Mouse (Mus musculus) left cerebral cortex, adult 18-20 months (tissue): Measurements from ENCODE around the gene Elmod3. TPM values are rescaled to one million over a fixed set of nuclear protein-coding genes. Genes with fewer than 3 reads are reported as not detected.

Experiments
- DNase-seq, 2 experiments: peaks; one replicate each; pipeline ENCODE4 v3.0.0; 2021 to 2022; ENCODE audit warnings: low spot score in 2 of 2, mixed read lengths in 1 of 2
- total RNA-seq, 2 experiments: library from RNA; stranded (reverse); gene quantifications; 2 replicates each; pipeline ENCODE4 v1.2.3; 2021

Gene Elmod3
- total RNA-seq, 2 experiments from 2014 or later, result 22.6 to 23.1 TPM

DNA sequence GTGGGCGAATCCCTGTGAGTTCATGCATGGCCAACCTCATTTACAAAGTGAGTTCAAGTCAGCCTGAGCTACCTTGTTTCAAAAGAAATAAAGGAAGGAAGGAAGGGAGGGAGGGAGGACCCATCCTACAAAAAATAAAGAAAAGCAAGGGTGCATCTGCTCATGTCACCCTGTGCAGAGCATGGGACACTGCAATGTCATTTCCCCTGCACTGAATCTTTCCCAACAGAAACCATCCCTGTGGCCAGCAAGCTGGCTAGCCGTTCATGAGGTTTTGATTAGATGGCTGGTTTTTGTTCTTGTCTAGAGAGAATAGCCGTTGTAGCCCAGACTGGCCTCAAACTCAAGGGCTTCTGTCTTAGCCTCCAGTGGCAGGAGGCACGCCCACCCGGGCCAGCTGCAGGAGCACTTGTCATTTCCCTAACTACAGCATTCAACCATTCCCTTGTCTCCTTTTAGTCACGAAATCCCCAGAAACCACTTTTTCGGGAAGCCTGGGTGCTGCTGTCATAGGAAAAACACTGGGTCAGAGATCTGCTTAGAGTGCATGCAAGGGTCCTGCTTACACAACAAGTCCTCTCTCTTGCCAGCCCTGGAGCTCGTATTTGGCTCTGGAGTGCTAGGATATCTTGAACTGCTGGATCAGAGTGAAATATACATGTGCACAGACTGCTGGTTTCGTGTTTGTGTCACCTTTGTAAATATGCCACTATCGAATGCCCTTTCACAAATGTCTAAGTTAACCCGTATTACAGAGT, 16.4 kb downstream of the Elmod3 start:
- no peak for DNase-seq

DNA sequence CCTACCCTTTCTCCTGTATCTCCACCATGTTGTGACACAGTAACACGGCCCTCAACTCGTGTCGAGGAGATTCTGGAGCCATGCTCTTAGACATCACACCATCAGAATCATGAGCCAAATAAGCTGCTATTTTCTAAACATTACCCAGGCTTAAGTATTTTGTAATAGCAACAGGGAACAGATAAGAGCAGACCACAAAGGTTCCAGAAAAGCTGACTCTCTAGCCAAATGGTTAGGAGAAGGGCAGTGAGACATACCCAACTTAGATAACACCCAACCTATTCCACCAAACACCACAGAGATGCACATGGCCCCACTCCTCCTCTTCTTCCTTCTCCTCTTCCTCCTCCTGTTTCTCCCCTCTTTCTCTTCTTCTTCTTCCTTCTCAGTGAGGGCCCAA, 22.2 kb downstream of the Elmod3 start:
- DNase-seq, result no peak

DNA sequence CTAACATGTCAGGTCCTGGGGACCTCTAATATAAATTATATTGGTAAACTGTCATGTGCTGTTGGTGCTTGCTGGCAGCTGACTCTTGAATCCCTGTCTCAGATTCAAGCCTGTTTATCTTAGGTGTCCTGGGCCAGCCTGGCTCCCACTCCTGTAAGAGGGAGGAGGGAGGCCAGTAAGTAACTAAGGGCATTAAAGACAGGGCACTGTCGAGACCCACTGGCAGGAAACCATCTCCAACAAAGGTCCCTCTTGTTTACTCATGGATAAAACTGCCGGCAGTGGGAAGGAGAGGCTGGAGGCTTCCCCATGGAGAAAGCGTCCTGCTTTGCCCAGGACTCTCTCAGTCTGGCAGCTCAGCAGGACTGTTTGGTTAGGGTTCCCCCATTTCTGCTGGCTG, 26.4 kb downstream of the Elmod3 start:
- DNase-seq, result no peak

DNA sequence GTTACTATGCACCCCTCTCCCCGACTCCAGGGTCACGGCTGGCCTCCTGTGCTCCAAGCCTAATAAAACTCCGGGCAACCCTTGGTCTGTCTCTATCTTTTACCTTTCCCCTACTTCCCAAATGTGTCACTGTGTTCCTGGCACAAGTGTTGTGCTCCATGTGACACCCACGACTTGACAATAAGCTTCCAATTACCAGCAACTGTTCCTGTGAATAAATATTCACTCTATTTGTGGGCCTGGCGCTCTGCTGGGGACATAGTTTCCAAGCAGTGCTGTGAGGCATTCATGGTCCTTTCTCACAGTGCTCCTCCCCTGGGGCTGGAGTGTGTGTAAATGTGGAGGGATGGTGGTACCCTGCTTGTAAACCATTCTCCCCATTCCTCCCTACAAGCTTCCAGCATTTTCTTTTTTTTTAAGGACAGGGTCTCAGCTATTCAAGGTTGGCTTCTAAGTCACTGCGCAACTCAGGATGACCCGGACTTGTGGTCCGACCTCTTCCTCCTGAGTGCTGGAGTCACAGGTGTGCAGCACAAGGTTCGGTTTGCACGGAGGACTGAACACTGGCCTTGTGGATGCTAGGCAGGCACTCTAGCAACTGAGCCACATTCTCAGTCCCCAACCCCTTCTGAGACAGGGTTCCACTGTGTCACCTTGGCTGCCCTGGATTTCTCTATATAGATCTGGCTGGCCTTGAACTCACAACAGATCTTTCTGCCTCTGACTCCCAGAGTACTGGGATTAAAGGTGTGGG, 27.4 kb downstream of the Elmod3 start:
- DNase-seq, result no peak

DNA sequence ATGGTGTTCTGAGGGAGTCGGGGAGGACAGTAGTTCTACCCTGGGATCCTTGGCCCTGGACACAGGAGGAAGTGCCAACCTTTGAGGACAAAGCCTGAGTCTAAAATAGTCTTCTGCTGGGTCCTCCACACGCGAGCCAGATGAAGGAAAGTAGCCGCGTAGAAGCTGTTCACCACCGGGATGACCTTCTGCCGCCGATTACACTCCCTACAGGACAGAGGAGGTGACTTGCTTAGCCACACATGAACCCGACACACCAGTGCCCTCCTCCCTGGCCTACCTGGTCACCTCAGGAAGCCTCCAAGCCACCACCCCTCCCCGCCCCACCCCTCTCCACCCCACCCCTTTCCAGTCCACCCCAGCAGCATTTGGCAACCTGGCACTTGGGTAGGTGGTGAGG, 29.5 kb downstream of the Elmod3 start:
- DNase-seq, result no peak

DNA sequence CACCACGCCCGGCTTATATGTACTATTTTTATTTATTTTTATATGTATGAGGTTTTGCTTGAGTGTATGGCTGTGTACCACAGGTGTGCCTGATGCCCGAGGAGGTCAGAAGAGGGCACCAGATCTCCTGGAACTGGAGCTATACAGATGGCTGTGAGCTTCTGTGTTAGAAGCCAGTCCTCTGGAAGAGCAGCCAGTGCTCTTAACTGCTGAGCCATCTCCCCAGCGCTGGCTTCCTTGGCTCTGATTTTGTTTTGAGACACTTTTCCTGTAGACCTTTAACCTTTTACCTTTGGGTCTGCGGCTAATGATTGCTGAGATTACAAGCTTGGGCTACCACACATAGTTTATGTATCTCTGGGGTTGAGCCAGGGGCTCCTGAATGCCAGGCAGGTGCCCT, 30.7 kb downstream of the Elmod3 start:
- no peak for DNase-seq

DNA sequence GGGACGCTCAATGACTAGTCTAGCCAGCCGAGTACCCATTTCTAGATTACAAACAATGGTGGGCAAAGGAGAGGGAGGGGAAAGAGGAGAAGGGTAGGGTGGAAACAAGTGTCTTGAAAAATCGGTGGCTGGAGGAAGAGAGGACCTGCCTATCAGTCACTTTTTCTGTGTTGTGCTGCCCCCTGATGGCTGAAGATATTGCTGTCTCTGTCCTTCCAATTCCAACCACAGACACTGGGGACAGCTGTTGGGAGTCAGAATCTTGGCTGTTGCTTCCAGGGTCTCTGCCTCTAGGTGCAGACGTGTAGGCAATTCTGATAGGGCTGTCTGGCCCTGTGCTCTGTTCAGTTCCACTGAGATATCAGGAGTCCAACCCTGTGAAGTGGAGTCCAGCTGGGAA, 32.2 kb downstream of the Elmod3 start:
- peak; percentile 90 to 95 for DNase-seq

DNA sequence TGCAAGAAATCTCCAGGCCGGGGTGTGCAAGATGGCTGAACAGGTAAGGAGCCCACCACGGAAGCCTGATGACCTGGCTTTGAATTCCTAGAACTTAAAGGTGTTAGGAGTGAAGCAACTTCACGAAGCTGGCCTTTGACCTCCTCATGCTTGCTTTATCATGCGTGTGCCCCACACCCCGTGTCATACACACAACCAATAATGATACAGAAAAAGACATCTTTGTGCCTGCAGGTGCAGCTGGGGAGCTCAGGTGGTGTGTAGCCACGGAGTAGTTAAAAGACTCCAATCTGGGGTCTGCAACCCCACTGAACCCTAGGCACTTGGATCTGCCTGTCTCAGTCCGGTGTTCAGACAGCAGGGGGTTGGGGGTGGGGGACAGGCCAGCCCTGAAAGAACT, 32.7 kb downstream of the Elmod3 start:
- no peak for DNase-seq

DNA sequence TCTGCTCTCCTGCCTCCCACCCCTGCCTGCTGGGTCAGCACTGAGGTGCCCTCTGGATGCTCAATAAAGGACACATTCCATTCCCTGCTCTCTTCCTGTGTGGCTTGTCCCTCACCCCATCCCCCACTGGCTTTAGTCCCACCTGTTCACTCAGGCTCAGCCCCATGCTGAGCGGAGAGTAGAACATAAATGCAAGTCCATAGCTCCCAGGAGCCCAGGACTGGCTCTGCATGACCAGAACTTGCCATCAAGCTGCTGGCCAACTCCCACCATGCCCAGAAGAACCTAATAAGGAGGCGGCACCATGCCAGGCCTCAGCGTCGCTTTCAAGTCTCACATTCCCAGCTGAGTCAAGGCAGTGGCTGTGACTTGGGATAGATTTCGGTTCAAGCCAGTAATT, 35.3 kb downstream of the Elmod3 start:
- no peak for DNase-seq

DNA sequence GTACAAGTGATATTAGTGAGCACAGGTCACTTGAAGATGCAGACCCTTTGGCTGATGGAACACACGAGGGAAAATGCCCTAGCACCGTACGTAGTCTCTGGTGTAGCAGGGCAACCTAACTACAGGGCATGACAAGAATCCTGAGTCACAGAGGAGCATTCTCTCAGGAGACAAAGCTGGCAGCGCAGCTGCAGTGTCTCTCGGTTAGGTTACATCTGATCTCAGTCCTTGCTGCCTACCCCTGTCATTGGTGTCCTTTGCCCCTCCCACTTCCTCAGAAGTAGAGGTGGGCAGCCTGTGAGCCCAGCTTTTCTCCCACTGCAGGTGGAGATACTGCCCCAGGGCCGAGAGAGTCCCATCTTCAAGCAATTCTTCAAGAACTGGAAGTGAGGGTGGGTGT, 35.7 kb downstream of the Elmod3 start:
- DNase-seq, result no peak

DNA sequence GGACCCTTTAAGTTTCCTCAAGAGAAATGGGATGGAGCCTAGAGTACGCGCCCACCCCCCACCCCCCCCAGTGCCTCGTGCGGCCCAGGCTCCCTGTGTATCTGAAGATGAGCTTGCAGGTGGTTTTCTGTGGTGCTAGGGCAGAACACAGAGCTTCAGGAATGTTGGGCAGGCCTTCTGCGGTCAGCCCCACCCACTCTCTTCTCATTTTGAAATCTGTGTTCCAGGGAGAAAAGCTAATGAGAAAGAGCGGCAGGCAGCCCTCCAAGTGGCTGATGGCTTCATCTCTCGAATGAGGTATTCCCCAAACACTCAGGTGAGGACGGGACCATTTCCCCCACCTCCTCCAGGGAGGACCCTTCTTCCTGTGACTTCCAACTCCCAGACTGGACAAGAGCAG, 37.4 kb downstream of the Elmod3 start:
- no peak for DNase-seq

DNA sequence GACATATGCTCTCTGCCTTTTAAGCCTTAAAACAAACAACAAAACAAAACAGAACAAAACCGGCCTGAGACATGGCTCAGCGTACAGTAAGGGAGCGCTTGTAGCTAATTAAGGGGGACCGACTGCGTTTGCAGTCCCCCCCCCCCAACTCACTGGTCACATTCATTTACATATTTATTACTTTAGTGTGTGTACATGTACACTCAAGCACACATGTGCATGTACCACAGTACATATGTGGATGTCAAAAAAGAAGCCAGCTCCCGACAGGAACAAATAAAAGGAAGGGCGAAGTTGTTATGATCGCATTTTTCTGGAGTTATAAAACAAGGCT, 45.2 kb downstream of the Elmod3 start:
- DNase-seq, result no peak

DNA sequence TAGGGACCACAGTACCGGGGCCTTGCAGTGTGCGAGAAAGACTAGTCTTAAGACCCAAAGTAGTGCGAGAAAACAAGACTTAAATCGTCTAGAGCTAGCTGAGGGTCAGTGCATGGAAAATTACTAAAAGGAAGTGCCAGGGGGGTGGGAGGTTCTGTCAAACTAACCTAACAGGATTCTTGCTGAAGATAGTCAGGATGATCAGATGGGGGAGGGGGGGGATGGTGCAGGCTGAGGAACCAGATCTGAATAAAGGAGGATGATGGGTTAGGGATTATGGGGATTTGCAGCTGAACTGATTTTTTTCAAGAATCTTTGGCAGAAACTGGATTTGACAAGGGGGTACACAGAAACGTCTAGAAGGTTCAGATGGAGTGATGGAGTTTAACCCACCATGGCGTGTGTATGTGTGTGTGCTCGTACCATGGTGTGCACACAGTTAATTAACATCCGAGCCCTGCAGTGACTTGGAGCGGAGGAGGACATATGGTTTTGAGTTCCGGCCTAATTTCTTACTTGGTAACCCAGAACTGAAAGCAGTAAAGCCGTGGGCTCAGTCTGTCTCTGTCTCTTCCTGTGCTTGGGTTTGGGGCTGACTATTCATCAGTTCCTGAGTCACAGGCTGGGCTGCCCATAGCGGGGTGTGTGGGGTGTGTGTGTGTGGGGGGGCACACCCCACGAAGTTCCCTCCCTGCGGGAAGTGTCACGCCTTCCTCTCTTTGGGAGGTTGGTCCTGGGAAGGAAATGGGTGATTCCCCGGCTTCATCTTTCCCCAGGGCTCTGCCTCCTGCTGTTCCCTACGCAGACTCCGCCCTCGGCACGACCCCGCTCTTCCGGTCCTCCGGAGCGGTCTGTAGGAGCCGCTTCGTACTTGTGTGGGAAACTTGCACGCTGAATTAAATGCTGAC, 45.8 kb downstream of the Elmod3 start:
- DNase-seq, result peak; percentile 54 to 64

DNA sequence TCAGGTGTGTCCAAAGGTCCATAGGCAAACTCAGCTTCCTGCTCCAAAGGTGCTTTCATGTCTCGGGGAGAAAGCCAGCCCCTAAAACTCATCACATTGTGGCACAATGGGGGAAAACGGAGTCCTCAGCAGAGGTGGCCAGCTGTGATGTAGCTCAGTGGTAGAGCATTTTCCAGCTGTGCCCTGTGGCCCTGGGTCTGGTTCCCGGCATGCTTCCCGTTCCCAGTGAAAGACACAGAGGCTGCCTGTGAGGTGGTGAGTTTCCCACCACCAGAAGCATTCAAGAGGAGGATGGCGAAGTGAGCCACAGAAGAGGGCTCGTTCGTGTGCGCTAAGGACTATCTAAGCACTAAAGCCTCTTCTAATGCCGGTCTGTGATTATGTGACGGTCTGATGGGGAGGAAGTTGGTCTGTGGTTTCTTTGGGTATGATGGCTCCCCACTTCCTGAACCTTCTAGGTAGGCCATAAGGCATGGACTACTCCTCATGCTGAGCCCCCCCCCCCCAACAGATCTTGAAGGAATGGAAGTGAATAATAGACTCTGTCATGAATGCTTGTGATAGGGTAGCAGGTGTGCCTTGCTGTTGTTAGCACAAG, 47.6 kb downstream of the Elmod3 start:
- no peak for DNase-seq

DNA sequence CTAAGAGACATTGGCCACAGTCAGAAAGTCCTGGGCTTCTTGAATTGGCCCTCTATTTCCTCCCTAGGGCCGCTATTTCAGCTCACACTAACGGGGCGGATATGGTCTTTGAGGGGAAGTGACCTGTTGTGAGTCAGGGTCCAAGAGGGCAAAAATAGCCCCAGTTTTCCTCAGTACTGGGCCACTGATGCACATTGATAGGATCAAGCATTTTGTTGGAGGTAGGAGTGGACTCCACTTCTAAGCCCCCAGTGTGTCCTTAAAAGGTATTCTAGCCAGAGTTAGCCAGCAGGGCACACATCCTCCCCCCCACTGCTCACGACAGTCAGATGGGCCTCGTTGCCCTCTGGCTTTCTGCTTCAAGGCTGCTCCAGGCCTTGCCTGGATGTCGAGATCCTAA, 48.2 kb downstream of the Elmod3 start:
- DNase-seq, result no peak

DNA sequence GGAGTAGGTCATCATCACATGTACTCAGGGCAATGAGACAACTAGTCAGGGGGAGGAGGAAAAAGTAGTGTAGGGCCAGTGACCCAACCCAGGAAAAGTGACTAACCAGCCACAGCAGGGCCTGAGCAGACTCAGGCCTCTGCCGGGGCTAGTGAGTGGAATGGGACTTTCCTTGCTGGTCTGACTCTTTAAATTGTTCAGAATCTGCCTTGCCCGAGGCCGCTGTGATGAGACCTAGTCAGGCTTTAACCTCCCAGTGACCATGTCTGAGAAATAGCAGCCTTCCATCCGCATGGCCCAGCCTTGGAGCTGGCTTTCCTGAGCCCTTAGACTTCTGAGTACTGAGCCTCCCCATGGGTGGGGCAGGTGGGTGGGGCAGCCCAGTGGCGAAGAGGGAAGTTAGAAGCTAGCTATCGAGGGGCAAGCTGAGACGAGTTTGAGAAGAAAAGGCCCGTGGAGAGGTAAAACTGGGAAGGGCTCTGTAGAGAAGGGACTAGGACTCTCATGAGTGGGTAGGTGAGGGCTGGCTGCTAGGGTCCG, 49.1 kb downstream of the Elmod3 start:
- DNase-seq, result no peak

DNA sequence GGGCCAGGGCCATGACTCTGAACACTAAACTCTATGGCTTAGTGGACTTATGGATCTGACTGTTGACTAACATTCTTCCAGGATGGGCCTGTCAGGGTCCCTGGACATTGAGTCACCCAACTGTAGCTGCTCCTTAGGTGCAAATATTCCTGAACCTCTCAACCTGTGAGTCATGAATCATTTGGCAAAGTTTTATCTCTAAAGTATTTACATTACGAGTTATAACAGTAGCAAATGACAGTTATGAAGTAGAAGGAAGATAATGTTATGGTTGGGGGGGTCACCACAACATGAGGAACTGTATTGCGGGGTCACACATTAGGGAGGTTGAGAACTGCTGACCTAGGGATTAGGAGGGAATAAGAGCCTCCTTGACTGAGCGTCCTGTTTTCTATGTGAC, 50.4 kb downstream of the Elmod3 start:
- DNase-seq, result no peak

DNA sequence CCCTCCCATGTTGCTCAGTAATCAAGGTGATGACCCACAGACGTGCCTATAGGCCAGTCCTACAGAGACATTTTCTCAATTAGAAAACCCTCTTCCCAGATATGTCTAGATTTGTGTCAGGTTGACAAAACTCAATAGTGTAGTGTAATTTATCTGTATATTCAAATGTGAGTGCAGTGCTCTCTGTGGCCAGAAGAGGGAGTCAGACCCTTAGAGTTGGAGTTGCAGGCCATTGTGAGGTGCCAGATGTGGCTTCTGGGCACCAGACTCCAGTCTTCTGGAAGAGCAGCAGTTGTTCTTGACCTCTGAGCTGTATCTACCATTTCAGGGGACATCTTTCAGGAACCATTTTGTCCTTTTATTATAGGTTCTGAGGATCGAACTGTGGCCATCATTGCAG, 51.1 kb downstream of the Elmod3 start:
- no peak for DNase-seq

DNA sequence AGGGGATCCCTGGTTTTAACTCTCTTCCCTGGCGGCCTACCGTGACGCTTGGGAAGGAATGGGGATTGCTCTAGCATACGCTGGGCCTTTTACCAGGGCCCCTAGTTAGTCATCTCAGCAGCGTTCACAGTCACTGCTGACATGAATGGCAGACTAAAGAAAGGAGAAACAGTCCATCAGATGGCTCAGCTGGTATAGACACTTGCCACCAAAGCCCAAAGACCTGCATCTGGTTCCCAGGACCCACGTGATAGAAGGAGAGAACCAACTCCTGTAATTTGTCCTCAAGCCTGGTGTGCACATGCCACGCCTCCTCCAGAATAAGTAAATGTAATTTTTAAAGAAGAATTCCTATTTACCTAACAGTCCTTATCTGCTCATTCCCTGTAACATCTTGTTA, 52.8 kb downstream of the Elmod3 start:
- no peak for DNase-seq

DNA sequence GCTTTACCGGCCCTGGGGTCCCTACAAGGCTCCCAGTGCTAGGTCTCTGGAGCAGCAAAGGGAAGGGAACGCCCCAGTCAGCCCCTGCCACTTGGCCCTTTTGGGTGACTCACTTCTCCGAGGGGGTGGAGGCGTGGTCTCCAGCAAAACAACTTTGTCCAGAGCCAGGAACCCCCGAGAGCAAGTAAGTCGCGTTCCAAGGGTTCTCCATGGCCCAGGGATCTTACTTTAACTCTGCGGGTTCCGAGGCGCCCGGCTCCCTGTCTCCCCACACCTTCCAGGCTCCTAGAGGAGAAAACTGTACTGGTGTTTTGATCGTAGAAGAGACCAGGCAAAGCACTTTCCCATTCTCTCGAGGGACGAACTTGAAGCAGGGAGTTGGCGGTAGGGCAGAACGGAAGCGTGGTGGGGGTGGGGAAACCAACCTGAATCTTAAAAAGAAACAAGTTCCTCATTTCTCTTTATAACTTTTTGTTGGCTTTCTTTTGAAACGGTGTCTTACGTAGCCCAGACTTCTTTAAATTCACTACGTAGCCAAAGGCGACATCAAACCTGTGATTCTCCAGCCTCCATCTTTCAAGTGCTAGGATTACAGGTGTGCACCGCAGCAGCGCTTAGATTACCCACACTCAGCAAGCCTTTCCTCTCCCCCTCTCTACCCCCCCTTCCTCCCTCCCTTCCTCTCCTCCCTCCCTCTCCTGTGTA, 53.8 kb downstream of the Elmod3 start, which contains the start of gene Capg:
Gene Capg (plus strand): TSS at position 109 of the 705 bp plus-strand sequence.
- no peak for DNase-seq
